Mouse (Mus musculus) ovary, adult 18-20 months (tissue): ENCODE results near the gene Tagln2.

Experiments used
- DNase-seq: peaks from one replicate; pipeline ENCODE4 v3.0.0; 2022; ENCODE audit warnings: low spot score, mixed read lengths

Gene Tagln2

GRCm38 (mm10) chr1:172503111-172503997 is 3.5 kb downstream of the Tagln2 start:
- no peak for DNase-seq

GRCm38 (mm10) chr1:172504756-172505155 is 4.9 kb downstream of the Tagln2 start:
- no peak for DNase-seq

- DNase-seq, result no peak
Measured at GRCm38 (mm10) chr1:172507001-172507400, 7.2 kb downstream of the Tagln2 start.

GRCm38 (mm10) chr1:172507701-172508100 is 7.9 kb downstream of the Tagln2 start:
- DNase-seq, result no peak

- no peak for DNase-seq
Measured at GRCm38 (mm10) chr1:172508172-172508571, 8.3 kb downstream of the Tagln2 start.

- DNase-seq, result no peak
Measured at GRCm38 (mm10) chr1:172509235-172509634, 9.4 kb downstream of the Tagln2 start.

- no peak for DNase-seq
Measured at GRCm38 (mm10) chr1:172509983-172510382, 10.1 kb downstream of the Tagln2 start.

- no peak for DNase-seq
Measured at GRCm38 (mm10) chr1:172510421-172510972, 10.7 kb downstream of the Tagln2 start.

GRCm38 (mm10) chr1:172512962-172513361 is 13.1 kb downstream of the Tagln2 start:
- DNase-seq, result peak; percentile 70

GRCm38 (mm10) chr1:172513525-172514212 is 13.8 kb downstream of the Tagln2 start:
- DNase-seq, result peak; percentile 48

- DNase-seq, result no peak
Measured at GRCm38 (mm10) chr1:172514213-172514529, 14.3 kb downstream of the Tagln2 start.

GRCm38 (mm10) chr1:172514551-172515268 is 14.9 kb downstream of the Tagln2 start:
- no peak for DNase-seq

- DNase-seq, result no peak
Measured at GRCm38 (mm10) chr1:172515396-172515795, 15.5 kb downstream of the Tagln2 start.

- no peak for DNase-seq
Measured at GRCm38 (mm10) chr1:172518013-172518412, 18.2 kb downstream of the Tagln2 start.

GRCm38 (mm10) chr1:172519644-172520043 is 19.8 kb downstream of the Tagln2 start:
- DNase-seq, result no peak

- DNase-seq, result peak; percentile 85
Measured at GRCm38 (mm10) chr1:172520576-172521440, 21.0 kb downstream of the Tagln2 start, which contains the start of gene Cfap45. Cfap45 (plus strand) TSS chr1:172520801.

- DNase-seq, result no peak
Measured at GRCm38 (mm10) chr1:172522524-172522923, 22.7 kb downstream of the Tagln2 start.

GRCm38 (mm10) chr1:172523699-172524101 is 23.9 kb downstream of the Tagln2 start:
- no peak for DNase-seq

GRCm38 (mm10) chr1:172525027-172525764 is 25.3 kb downstream of the Tagln2 start:
- DNase-seq, result no peak

- DNase-seq, result no peak
Measured at GRCm38 (mm10) chr1:172525971-172526370, 26.1 kb downstream of the Tagln2 start.
